Mouse (Mus musculus): ENCODE measurements around the gene Ftsj1.

GRCm38 (mm10) chrX:8247680-8248079, 4.5 kb downstream of the Ftsj1 start:
- TF ChIP-seq CTCF (IDR thresholded peaks at IDR 0.05; ENCODE audit: low read depth) = 0 out of 2 replicates have a peak, but pooled peaks have one; percentile 14
- TF ChIP-seq EP300 (IDR thresholded peaks at IDR 0.05; ENCODE audit: low read depth) = no peak

Data from heart, postnatal 0 days (tissue).